Mouse (Mus musculus) hindbrain, embryonic 15.5 days (tissue): Measurements from ENCODE around the gene Acvr1b. TPM values are rescaled to one million over a fixed set of nuclear protein-coding genes. Genes with fewer than 3 reads are reported as not detected.

ENCODE experiments used
- ATAC-seq: fragments of 200-750 bp; cut with Nextera tagmentation; 2 replicates; pipeline ENCODE4 v1.8.0; 2017; ENCODE audit warnings: low read depth, moderate number of reproducible peaks, moderate TSS enrichment; ENCODE audit not compliant: low FRiP score
- H3K27ac ChIP-seq: fragments of 300-500 bp; sonication (generic); replicated peaks from 2 replicates; pipeline ENCODE4 v1.5.1; 2015; ENCODE audit warnings: mild to moderate bottlenecking, inconsistent platforms
- H3K27me3 ChIP-seq: fragments of 300-500 bp; sonication (generic); 2 replicates; pipeline ENCODE4 v1.6.1; 2015; ENCODE audit warnings: control low read depth, inconsistent platforms
- H3K36me3 ChIP-seq: fragments of 300-500 bp; sonication (generic); 2 replicates; pipeline ENCODE4 v1.6.1; 2015; ENCODE audit warnings: control low read depth, inconsistent platforms
- H3K4me1 ChIP-seq: fragments of 300-500 bp; sonication (generic); replicated peaks from 2 replicates; pipeline ENCODE4 v1.6.1; 2015; ENCODE audit warnings: control low read depth, inconsistent platforms
- H3K4me2 ChIP-seq: fragments of 300-500 bp; sonication (generic); 2 replicates; pipeline ENCODE4 v1.6.1; 2015; ENCODE audit warnings: moderate library complexity, mild to moderate bottlenecking, inconsistent platforms
- H3K4me3 ChIP-seq: fragments of 300-500 bp; sonication (generic); 2 replicates; pipeline ENCODE4 v1.5.1; 2015; ENCODE audit warnings: mild to moderate bottlenecking, inconsistent platforms
- H3K9ac ChIP-seq: fragments of 300-500 bp; sonication (generic); 2 replicates; pipeline ENCODE4 v1.6.1; 2015; ENCODE audit warnings: inconsistent platforms
- H3K9me3 ChIP-seq: fragments of 300-500 bp; sonication (generic); 2 replicates; pipeline ENCODE4 v1.6.1; 2016; ENCODE audit warnings: control low read depth, inconsistent platforms
- WGBS: fragments of 180-500 bp; shearing (Covaris S2); methylation state at CpG from one replicate; pipeline ENCODE4 v1.1.7; 2015; 5-methylcytosine and 5-hydroxymethylcytosine counted together
- polyA plus RNA-seq: library from polyadenylated mRNA; unstranded; fragments of >200 nt; fragmentation: Nextera tagmentation; extraction: Ambion mirVana; gene quantifications from 2 replicates; pipeline ENCODE4 v1.2.1, GENCODE M21; 2015

The Acvr1b gene
- polyA plus RNA-seq, 1 experiment from 2014 or later = 24.1 TPM

- ATAC-seq = no peak
- Histone ChIP-seq H3K27me3 (no peaks in the 10 kb centered on the region), H3K4me3 (no peak overlapping the region), H3K9ac (no peak overlapping the region), H3K4me1 (peaks cover 59% of the 10 kb centered on the region), H3K4me2 (no peak overlapping the region), H3K27ac (no peak overlapping the region), H3K9me3 (no peaks in the 10 kb centered on the region), H3K36me3 (peaks cover 2% of the 10 kb centered on the region; the same call in 1 of the 2 replicates)
- WGBS = 20% methylated on average over 4 of the region's 4 CpGs
Observed at GRCm38 (mm10) chr15:101181500-101181899, 7.6 kb downstream of the Acvr1b start.

GRCm38 (mm10) chr15:101182676-101183075, 8.8 kb downstream of the Acvr1b start:
- H3K27ac ChIP-seq = no peak overlapping the region
- H3K4me3 ChIP-seq = no peak overlapping the region
- no peak overlapping the region for H3K4me2 ChIP-seq
- ATAC-seq = no peak
- H3K9me3 ChIP-seq = no peaks in the 10 kb centered on the region
- peaks cover 48% of the 10 kb centered on the region for H3K4me1 ChIP-seq
- H3K9ac ChIP-seq = no peak overlapping the region
- peaks cover 2% of the 10 kb centered on the region; the same call in 1 of the 2 replicates for H3K36me3 ChIP-seq
- 36% methylated on average over 5 of the region's 5 CpGs for WGBS
- H3K27me3 ChIP-seq = no peaks in the 10 kb centered on the region

DNA sequence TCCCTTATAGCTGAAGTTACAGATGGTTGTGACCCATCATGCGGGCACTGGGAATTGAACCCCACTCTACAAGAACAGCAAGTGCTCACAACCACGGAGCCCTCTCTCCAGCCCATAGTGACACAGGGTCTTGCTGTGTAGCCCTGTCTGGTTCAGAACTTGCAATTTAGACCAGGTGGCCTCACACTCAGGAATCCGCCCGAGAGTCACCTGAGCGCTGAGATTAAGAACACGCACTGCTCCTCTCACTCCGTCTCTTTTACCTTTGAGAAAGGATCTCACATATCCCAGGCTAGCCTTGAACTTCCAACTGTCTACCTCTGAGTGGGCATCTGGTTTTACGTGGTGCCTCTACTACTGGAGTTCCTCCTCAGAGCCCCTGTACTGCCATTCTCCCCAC, 10.4 kb downstream of the Acvr1b start:
- no peak overlapping the region for H3K9ac ChIP-seq
- no peak overlapping the region for H3K4me2 ChIP-seq
- no peaks in the 10 kb centered on the region for H3K27me3 ChIP-seq
- H3K36me3 ChIP-seq = peaks cover 2% of the 10 kb centered on the region; the same call in 1 of the 2 replicates
- no peak for ATAC-seq
- H3K4me1 ChIP-seq = peaks cover 32% of the 10 kb centered on the region
- H3K9me3 ChIP-seq = no peaks in the 10 kb centered on the region
- H3K27ac ChIP-seq = no peak overlapping the region
- no peak overlapping the region for H3K4me3 ChIP-seq
- WGBS = 97% methylated on average over 8 of the region's 8 CpGs

DNA sequence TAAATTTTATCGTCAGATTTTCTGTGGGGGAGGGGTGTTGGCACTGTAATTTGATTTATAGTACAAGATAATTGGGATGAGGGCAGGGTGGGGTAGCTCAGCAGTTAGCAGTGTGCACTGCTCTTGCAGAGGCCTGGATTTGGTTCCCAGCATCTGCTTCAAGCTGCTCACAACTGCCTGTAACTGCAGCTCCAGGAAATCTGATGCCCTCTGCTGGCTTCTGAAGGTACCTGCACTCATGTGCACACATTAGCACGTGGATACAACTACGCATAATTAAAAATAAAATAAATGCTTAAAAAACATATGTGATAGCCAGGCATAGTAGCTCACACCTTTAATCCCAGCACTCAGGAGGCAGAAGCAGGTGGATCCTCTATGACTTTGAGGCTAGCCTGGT, 11.7 kb downstream of the Acvr1b start:
- WGBS = 94% methylated on average over 3 of the region's 3 CpGs

DNA sequence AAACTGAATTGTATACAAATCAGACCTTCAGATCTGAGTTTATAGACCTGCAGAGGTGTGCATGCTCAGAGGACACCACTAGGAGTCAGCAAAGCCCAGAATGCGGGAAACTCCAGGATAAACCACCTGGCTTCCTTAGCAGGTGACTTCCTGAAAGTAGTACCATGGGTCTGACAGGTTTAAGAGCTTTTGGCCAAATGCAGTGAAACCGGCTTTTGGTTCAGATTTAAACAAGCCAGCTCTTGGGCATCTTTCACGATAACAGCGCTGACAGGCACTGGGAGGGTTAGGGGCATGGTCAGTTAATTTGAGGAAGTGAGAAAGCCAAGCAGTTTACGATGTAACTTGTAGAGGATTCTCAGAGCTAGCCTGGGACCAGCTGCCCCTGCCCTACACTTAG, 14.0 kb downstream of the Acvr1b start:
- Histone ChIP-seq H3K9ac (no peak overlapping the region), H3K27me3 (no peaks in the 10 kb centered on the region), H3K4me2 (no peak overlapping the region), H3K4me1 (peaks cover 29% of the 10 kb centered on the region), H3K9me3 (no peaks in the 10 kb centered on the region), H3K4me3 (no peak overlapping the region), H3K36me3 (peaks cover 2% of the 10 kb centered on the region; the same call in 1 of the 2 replicates), H3K27ac (no peak overlapping the region)
- no peak for ATAC-seq
- 84% methylated on average over 5 of the region's 5 CpGs for WGBS

More for the DNA sequence above, 11.7 kb downstream of the Acvr1b start:
- Histone ChIP-seq H3K4me3 (no peak overlapping the region), H3K4me1 (peaks cover 25% of the 10 kb centered on the region), H3K9me3 (no peaks in the 10 kb centered on the region), H3K36me3 (peaks cover 2% of the 10 kb centered on the region; the same call in 1 of the 2 replicates), H3K4me2 (no peak overlapping the region), H3K9ac (no peak overlapping the region), H3K27ac (no peak overlapping the region), H3K27me3 (no peaks in the 10 kb centered on the region)
- ATAC-seq = no peak

DNA sequence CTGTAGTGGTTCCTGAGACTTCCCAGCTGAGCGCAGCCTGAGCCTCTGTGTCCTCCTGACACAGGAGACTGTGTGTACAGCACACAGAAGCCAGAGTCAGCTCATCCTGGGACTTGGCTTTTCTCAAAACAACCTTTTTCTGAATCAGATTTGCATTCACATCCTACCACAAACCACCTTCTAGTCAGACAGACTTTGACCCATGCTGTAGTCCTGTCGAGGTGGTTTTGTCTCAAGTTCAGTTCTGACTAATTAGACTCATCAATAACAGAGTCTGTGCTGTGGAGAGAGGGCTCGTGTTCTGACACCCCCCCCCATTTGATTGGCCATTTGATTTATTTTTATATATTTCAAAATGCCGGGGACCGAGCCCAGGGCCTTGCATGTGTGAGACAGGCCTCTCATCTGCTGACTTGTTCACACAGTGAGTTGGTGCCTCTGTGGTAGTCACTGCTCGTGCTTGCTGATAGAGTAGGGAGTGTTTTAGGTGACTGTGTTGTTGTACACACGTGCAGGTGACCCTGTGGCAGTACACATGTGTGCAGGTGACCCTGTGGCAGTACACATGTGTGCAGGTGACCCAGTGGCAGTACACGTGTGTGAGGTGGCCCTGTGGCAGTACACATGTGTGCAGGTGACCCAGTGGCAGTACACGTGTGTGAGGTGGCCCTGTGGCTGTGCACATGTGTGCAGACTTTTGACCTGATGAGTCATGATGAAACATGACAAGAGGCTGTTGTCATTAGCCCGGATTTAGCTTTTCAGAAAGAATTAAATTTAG, 16.3 kb downstream of the Acvr1b start:
- H3K36me3 ChIP-seq = peaks cover 12% of the 10 kb centered on the region
- no peak overlapping the region for H3K4me2 ChIP-seq
- H3K4me3 ChIP-seq = no peak overlapping the region
- no peak overlapping the region for H3K9ac ChIP-seq
- H3K9me3 ChIP-seq = no peaks in the 10 kb centered on the region
- WGBS = 72% methylated on average over 10 of the region's 10 CpGs
- H3K27ac ChIP-seq = no peak overlapping the region
- no peaks in the 10 kb centered on the region for H3K27me3 ChIP-seq
- ATAC-seq = no peak
- peaks cover 22% of the 10 kb centered on the region for H3K4me1 ChIP-seq

DNA sequence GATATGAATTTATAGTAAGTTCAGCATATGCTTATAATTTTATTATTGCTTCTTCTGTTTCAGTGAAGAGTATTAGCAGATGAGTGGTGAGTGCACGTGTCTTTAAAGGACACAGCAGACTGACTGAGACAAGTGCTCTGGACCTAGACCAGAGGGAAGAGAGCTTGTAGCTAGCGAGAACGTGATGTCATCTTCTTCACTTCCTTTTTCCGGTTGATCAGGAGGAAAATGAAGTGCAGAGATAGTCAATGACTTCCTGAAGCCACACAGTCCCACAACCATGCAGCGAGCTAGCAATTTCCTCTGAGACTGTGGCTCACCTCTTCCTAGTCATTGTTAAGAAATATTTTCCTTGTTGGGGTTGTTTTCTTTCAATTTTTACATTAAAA, 16.9 kb downstream of the Acvr1b start:
- ATAC-seq = no peak
- no peaks in the 10 kb centered on the region for H3K27me3 ChIP-seq
- H3K36me3 ChIP-seq = peaks cover 17% of the 10 kb centered on the region
- peaks cover 22% of the 10 kb centered on the region for H3K4me1 ChIP-seq
- no peak overlapping the region for H3K9ac ChIP-seq
- no peaks in the 10 kb centered on the region for H3K9me3 ChIP-seq
- no peak overlapping the region for H3K27ac ChIP-seq
- H3K4me3 ChIP-seq = no peak overlapping the region
- 67% methylated on average over 5 of the region's 5 CpGs for WGBS
- no peak overlapping the region for H3K4me2 ChIP-seq

DNA sequence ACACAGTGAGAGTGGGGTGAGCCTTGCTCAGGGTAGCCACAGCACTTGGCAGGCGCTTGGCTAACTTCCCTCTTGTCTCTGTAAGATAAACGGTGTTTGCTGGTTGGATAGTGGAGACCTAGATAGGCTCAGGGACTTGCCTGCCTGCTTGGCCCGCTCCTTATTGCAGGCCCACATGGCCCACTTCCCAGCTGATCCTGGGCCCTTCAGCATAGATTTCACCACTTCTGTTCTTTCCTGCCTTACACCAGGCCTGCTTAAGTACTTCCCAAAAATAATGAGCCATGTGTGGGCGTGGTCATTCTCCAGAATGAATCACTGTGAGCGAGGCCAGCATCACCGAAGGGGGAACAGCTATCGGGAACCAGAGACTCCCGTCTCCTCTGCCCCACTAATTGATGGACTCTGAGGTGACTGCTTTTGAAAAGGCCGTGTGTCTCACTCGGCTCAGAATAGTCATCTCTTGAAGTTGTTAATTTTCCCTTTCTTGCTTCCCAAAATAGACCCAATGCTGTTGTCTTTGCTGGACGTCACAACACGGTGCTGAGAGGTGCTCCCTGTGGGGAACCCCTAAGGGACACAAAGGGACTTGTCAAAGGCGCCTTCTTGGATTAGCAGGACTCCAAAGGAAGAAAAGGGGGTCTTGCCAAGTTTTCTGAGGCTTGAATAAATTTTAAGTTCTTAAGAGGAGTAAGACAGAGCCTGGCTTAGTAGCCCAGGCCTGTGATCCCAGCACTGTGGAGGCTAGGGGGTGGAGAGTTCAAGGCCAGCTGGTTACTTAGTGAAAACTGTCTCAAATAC, 17.8 kb downstream of the Acvr1b start:
- Histone ChIP-seq H3K4me1 (peaks cover 22% of the 10 kb centered on the region), H3K36me3 (peaks cover 24% of the 10 kb centered on the region), H3K4me2 (no peak overlapping the region), H3K27me3 (no peaks in the 10 kb centered on the region), H3K4me3 (no peak overlapping the region), H3K27ac (peak overlapping the region; percentile 25; the same call in 1 of the 2 replicates), H3K9ac (no peak overlapping the region), H3K9me3 (no peaks in the 10 kb centered on the region)
- ATAC-seq = no peak; the same call in 1 of the 2 replicates
- WGBS = 16% methylated on average over 13 of the region's 13 CpGs

DNA sequence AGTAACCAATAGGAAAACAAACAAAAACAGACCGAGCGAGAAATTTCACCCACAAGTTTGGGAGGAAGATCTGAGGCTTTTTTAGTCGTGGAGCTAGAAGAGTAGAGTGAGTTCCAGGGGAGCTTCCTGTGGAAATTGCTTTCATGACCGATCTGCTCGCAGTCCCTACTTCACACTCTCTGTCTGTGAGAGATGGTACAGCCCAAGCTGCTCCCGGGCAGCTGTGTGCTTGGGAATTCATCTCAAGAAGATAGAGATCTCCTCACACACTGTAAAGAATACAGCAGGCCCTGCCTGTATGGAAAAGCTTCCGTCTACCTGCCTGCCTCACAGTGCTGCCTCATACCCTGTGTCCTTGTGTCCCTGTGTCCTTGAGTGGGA, 18.4 kb downstream of the Acvr1b start:
- ATAC-seq = no peak
- H3K36me3 ChIP-seq = peaks cover 30% of the 10 kb centered on the region
- peaks cover 22% of the 10 kb centered on the region for H3K4me1 ChIP-seq
- WGBS = 57% methylated on average over 7 of the region's 7 CpGs
- H3K9me3 ChIP-seq = no peaks in the 10 kb centered on the region
- no peak overlapping the region for H3K4me3 ChIP-seq
- no peak overlapping the region for H3K9ac ChIP-seq
- H3K27me3 ChIP-seq = no peaks in the 10 kb centered on the region
- H3K27ac ChIP-seq = no peak overlapping the region
- no peak overlapping the region for H3K4me2 ChIP-seq

GRCm38 (mm10) chr15:101192651-101193050, 18.8 kb downstream of the Acvr1b start:
- H3K9me3 ChIP-seq = no peaks in the 10 kb centered on the region
- H3K4me2 ChIP-seq = no peak overlapping the region
- no peak for ATAC-seq
- no peak overlapping the region for H3K27ac ChIP-seq
- peaks cover 33% of the 10 kb centered on the region for H3K36me3 ChIP-seq
- H3K27me3 ChIP-seq = no peaks in the 10 kb centered on the region
- peaks cover 22% of the 10 kb centered on the region for H3K4me1 ChIP-seq
- H3K4me3 ChIP-seq = no peak overlapping the region
- H3K9ac ChIP-seq = no peak overlapping the region
- WGBS = 78% methylated on average over 7 of the region's 7 CpGs

- Histone ChIP-seq H3K4me1 (peaks cover 22% of the 10 kb centered on the region), H3K4me3 (no peak overlapping the region), H3K36me3 (peaks cover 36% of the 10 kb centered on the region), H3K4me2 (no peak overlapping the region), H3K27me3 (no peaks in the 10 kb centered on the region), H3K9me3 (no peaks in the 10 kb centered on the region), H3K27ac (no peak overlapping the region), H3K9ac (no peak overlapping the region)
- 96% methylated on average over 6 of the region's 6 CpGs for WGBS
- no peak for ATAC-seq
Observed at GRCm38 (mm10) chr15:101193971-101194370, 20.1 kb downstream of the Acvr1b start.
